Mouse (Mus musculus) neural tube, embryonic 14.5 days (tissue): ENCODE data around the gene Treml1. TPM values are rescaled to one million over a fixed set of nuclear protein-coding genes. Genes with fewer than 3 reads are reported as not detected.
"Not testable (repeated sequence)": the region's sequence is repeated elsewhere in the genome, so short reads cannot be mapped to it uniquely, and the experiment has no call there.

Source experiments
- ATAC-seq: fragments of 200-750 bp; cut with Nextera tagmentation; 2 replicates; pipeline ENCODE4 v1.8.0; 2017; ENCODE audit warnings: low read depth, mild to moderate bottlenecking, moderate TSS enrichment, moderate library complexity
- H3K27ac ChIP-seq: fragments of 300-500 bp; sonication (generic); 2 replicates; pipeline ENCODE4 v1.5.1; 2014; ENCODE audit warnings: low read depth, mild to moderate bottlenecking, control low read depth, low read length, moderate library complexity, mixed read lengths
- H3K27me3 ChIP-seq: fragments of 300-500 bp; sonication (generic); 2 replicates; pipeline ENCODE4 v1.6.1; 2014; ENCODE audit warnings: low read length; ENCODE audit not compliant: control insufficient read depth, insufficient read depth
- H3K36me3 ChIP-seq: fragments of 300-500 bp; sonication (generic); 2 replicates; pipeline ENCODE4 v1.6.1; 2014; ENCODE audit warnings: low read length, mixed read lengths; ENCODE audit not compliant: control insufficient read depth, insufficient read depth
- H3K4me1 ChIP-seq: fragments of 300-500 bp; sonication (generic); 2 replicates; pipeline ENCODE4 v1.6.1; 2014; ENCODE audit warnings: low read length; ENCODE audit not compliant: control insufficient read depth, insufficient read depth
- H3K4me2 ChIP-seq: fragments of 300-500 bp; sonication (generic); 2 replicates; pipeline ENCODE4 v1.6.1; 2014; ENCODE audit warnings: mild to moderate bottlenecking, low read depth, low read length, control low read depth
- H3K4me3 ChIP-seq: fragments of 300-500 bp; sonication (generic); 2 replicates; pipeline ENCODE4 v1.5.1; 2014; ENCODE audit warnings: low read depth, low read length, control low read depth, mixed read lengths
- H3K9ac ChIP-seq: fragments of 300-500 bp; sonication (generic); replicated peaks from 2 replicates; pipeline ENCODE4 v1.6.1; 2014; ENCODE audit warnings: low read depth, mild to moderate bottlenecking, control low read depth, low read length, mixed read lengths
- H3K9me3 ChIP-seq: fragments of 300-500 bp; sonication (generic); 2 replicates; pipeline ENCODE4 v1.6.1; 2016; ENCODE audit warnings: low read length; ENCODE audit not compliant: control insufficient read depth
- WGBS: fragments of 180-500 bp; shearing (Covaris S2); extraction: QIAGEN DNeasy Blood & Tissue Kit; methylation state at CpG from one replicate; pipeline ENCODE4 v1.1.7; 2014; 5-methylcytosine and 5-hydroxymethylcytosine counted together
- polyA plus RNA-seq: library from polyadenylated mRNA; unstranded; fragments of >200 nt; fragmentation: Nextera tagmentation; extraction: Ambion mirVana; gene quantifications from 2 replicates; pipeline ENCODE4 v1.2.1, GENCODE M21; 2014

Gene Treml1
- 0.44 TPM in 1 of 2 replicates, not detected in the other for polyA plus RNA-seq

GRCm38 (mm10) chr17:48359616-48360015 is at the start of gene Treml1:
Gene Treml1 (plus strand): TSS chr17:48359916.
- no peak within 1 kb of the TSS for H3K9ac ChIP-seq
- no peaks in the 10 kb centered on the region for H3K9me3 ChIP-seq
- no peak within 1 kb of the TSS for H3K27ac ChIP-seq
- H3K27me3 ChIP-seq: no peaks in the 10 kb centered on the region
- H3K4me1 ChIP-seq: no peaks in the 10 kb centered on the region
- no peak within 1 kb of the TSS for H3K4me2 ChIP-seq
- WGBS: 80% methylated on average over 7 of the region's 7 CpGs
- no peak for ATAC-seq
- no peaks in the 10 kb centered on the region for H3K36me3 ChIP-seq
- no peak within 1 kb of the TSS for H3K4me3 ChIP-seq

GRCm38 (mm10) chr17:48312124-48312523 is 47.6 kb upstream of the Treml1 start:
- no peak for ATAC-seq
- no peaks in the 10 kb centered on the region for H3K36me3 ChIP-seq
- no peaks in the 10 kb centered on the region for H3K27me3 ChIP-seq
- no peak overlapping the region for H3K9ac ChIP-seq
- H3K4me2 ChIP-seq: no peak overlapping the region
- H3K4me1 ChIP-seq: no peaks in the 10 kb centered on the region
- H3K4me3 ChIP-seq: no peak overlapping the region
- H3K9me3 ChIP-seq: no peaks in the 10 kb centered on the region
- H3K27ac ChIP-seq: no peak overlapping the region
- 76% methylated on average over 2 of the region's 2 CpGs for WGBS

GRCm38 (mm10) chr17:48315905-48316579 is 43.7 kb upstream of the Treml1 start, which contains the start of gene B430306N03Rik:
Gene B430306N03Rik (plus strand): TSS chr17:48316141.
- ATAC-seq, H3K9ac ChIP-seq, H3K4me2 ChIP-seq, H3K4me3 ChIP-seq, H3K36me3 ChIP-seq, H3K4me1 ChIP-seq, H3K27me3 ChIP-seq, H3K9me3 ChIP-seq, H3K27ac ChIP-seq: not testable (repeated sequence)
- WGBS: 91% methylated on average over 3 of the region's 3 CpGs

- H3K4me2 ChIP-seq: no peak overlapping the region
- no peaks in the 10 kb centered on the region for H3K27me3 ChIP-seq
- H3K4me3 ChIP-seq: no peak overlapping the region
- no peak for ATAC-seq
- H3K27ac ChIP-seq: no peak overlapping the region
- no peaks in the 10 kb centered on the region for H3K9me3 ChIP-seq
- H3K36me3 ChIP-seq: no peaks in the 10 kb centered on the region
- H3K9ac ChIP-seq: no peak overlapping the region
- WGBS: 88% methylated on average over 1 of the region's 1 CpGs
- no peaks in the 10 kb centered on the region for H3K4me1 ChIP-seq
These were observed 41.0 kb upstream of the Treml1 start for GRCm38 (mm10) chr17:48318686-48319085.

- Histone ChIP-seq H3K9ac (no peak overlapping the region), H3K27ac (no peak overlapping the region), H3K27me3 (no peaks in the 10 kb centered on the region), H3K36me3 (no peaks in the 10 kb centered on the region), H3K4me2 (no peak overlapping the region), H3K4me1 (no peaks in the 10 kb centered on the region), H3K4me3 (no peak overlapping the region), H3K9me3 (no peaks in the 10 kb centered on the region)
- 82% methylated on average over 2 of the region's 2 CpGs for WGBS
- ATAC-seq: no peak
These were observed 38.4 kb upstream of the Treml1 start for GRCm38 (mm10) chr17:48321279-48321678.

- Histone ChIP-seq H3K4me2 (no peak overlapping the region), H3K27me3 (no peaks in the 10 kb centered on the region), H3K27ac (no peak overlapping the region), H3K36me3 (no peaks in the 10 kb centered on the region), H3K9me3 (no peaks in the 10 kb centered on the region), H3K4me1 (no peaks in the 10 kb centered on the region), H3K4me3 (no peak overlapping the region), H3K9ac (no peak overlapping the region)
- 60% methylated on average over 3 of the region's 3 CpGs for WGBS
- ATAC-seq: no peak
These were observed 36.5 kb upstream of the Treml1 start for GRCm38 (mm10) chr17:48323236-48323635.

- WGBS: 95% methylated on average over 5 of the region's 5 CpGs
- ATAC-seq: no peak
- Histone ChIP-seq H3K27me3 (no peaks in the 10 kb centered on the region), H3K4me2 (no peak overlapping the region), H3K9ac (no peak overlapping the region), H3K36me3 (no peaks in the 10 kb centered on the region), H3K27ac (no peak overlapping the region), H3K4me1 (no peaks in the 10 kb centered on the region), H3K4me3 (no peak overlapping the region), H3K9me3 (no peaks in the 10 kb centered on the region)
These were observed 35.5 kb upstream of the Treml1 start for GRCm38 (mm10) chr17:48324258-48324657.

GRCm38 (mm10) chr17:48325093-48325492 is 34.6 kb upstream of the Treml1 start:
- Histone ChIP-seq H3K4me2 (no peak overlapping the region), H3K4me1 (no peaks in the 10 kb centered on the region), H3K27ac (no peak overlapping the region), H3K27me3 (no peaks in the 10 kb centered on the region), H3K36me3 (no peaks in the 10 kb centered on the region), H3K9me3 (no peaks in the 10 kb centered on the region), H3K4me3 (no peak overlapping the region), H3K9ac (no peak overlapping the region)
- no peak for ATAC-seq
- WGBS: 90% methylated on average over 6 of the region's 6 CpGs

GRCm38 (mm10) chr17:48325638-48326037 is 34.1 kb upstream of the Treml1 start:
- Histone ChIP-seq H3K4me1 (no peaks in the 10 kb centered on the region), H3K9ac (no peak overlapping the region), H3K4me2 (no peak overlapping the region), H3K27me3 (no peaks in the 10 kb centered on the region), H3K36me3 (no peaks in the 10 kb centered on the region), H3K4me3 (no peak overlapping the region), H3K9me3 (no peaks in the 10 kb centered on the region), H3K27ac (no peak overlapping the region)
- no peak for ATAC-seq
- 90% methylated on average over 11 of the region's 11 CpGs for WGBS
